Mouse (Mus musculus) kidney, adult 18-20 months (tissue): ENCODE data around the gene Mgst3.
A peak's percentile ranks its signal among the peaks of the same experiment; 100 is the strongest.

Experiments used
- DNase-seq: peaks from one replicate; pipeline ENCODE4 v3.0.0; 2021

Mgst3 gene

GRCm38 (mm10) chr1:167387310-167387709, 6.3 kb downstream of the Mgst3 start:
- DNase-seq: peak; percentile 27

GRCm38 (mm10) chr1:167386466-167386865, 7.2 kb downstream of the Mgst3 start:
- no peak for DNase-seq

DNA sequence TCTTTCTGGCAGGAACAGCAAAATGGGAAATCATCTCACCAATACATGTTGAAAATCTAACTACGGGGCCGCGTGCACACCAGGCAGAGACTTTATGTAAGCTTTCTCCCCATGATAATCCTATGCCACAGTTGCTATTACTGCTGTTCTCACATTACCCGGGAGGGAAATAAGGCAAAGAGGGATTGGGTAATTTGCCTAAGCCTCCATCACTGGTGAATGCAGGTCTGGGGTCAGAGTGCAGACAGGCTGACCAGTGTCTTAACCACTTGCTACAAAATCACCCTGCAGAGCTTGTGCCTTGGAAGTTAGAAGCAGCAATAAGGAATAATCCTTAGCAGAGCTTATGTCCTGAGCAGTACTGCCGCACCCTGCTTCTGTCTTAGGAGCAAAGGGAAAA, 8.0 kb downstream of the Mgst3 start:
- DNase-seq: peak; percentile 2

DNA sequence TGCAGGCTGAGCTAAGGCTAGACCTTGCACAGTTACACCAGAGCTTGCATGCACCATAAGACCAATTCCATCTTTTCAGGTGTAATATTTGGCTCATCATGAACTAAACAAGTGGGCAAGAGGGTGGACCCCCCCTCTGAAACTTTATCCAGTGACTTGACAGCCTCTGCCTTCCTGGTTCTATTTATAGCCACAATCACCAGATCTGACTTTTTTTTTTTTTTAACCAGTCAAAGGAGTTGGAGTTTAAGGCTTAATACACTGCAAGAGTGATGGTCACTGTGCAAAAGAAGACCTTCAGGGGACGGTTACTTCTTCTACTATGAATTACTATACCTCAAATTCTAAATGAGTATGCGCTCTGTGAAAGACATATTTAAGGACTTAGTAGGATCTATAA, 8.4 kb downstream of the Mgst3 start:
- DNase-seq: no peak

DNA sequence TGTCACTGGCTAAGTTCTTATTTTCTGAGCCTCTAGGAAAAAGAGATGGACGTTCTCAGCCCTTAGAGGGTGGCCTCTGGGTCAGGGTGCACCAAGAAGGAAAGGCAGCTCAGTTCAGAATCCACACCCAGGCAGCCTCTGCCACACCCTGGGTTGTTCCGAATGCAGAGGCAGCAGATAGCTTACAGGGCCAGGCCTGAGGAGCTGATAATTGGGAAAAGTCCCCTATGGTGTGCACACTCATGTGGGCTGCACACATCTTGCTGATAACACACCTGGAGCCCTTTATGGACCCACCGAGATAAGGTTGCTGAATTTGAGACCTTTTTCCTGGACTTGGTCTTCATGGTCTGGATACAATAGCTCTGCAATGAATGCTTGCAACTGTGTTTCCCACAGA, 9.5 kb downstream of the Mgst3 start:
- DNase-seq: no peak

DNA sequence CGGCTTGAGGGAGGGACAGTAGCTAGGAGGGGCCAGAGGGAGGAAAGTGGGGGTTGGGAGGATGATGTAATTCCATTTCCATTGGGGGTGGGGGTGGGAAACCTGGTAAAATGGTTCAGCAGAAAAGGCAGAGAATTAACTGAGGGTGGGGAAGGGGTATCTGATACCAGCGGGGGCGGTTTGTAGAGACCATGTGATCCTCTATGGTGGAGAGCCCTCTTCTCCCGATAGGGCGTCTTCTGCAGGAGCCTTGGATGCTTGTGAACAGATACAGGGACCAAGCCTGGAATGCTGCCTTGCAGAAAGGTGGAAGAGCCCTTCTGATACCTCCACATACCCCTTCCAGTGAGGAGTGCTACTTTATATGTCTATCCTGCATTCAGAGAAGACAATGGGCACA, 10.5 kb downstream of the Mgst3 start:
- no peak for DNase-seq

DNA sequence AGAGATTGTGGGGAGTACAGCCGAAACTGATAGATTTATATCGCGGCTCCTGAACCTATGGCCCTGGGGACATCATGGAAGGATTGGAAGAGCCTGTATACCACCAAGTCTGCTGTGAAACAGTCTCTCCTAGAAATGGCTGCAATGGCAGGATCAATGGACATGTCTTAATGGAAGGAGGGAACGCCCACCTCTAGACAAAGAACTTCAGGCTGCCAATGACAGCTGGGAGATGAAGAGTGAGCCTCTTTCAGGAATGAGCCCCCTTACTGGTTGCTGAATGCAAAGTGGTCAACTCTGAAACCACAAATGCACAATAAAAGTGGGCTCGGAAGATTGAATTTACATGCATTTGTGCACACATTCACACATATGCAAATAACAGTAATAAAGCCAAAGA, 10.9 kb downstream of the Mgst3 start:
- DNase-seq: no peak

DNA sequence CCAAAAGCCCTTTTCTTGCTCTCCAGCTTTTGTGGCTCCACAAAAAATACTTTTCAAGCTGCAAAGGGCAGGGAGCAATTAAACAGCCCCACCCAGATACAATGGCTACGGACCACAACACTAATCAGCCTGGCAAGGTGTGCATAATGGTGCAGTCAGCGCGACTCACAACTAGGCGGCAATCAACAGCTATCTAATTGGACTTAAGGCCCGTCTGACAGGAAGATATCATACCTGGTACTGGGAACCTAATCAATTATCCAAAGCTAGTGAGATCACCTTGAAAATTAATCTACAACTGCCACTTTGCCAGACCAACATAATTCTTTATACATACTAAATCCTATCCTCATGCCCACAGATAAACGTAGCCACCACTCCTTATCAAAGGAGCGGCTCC, 11.3 kb downstream of the Mgst3 start:
- no peak for DNase-seq

GRCm38 (mm10) chr1:167381050-167382015, 12.3 kb downstream of the Mgst3 start:
- DNase-seq: peak; percentile 13

DNA sequence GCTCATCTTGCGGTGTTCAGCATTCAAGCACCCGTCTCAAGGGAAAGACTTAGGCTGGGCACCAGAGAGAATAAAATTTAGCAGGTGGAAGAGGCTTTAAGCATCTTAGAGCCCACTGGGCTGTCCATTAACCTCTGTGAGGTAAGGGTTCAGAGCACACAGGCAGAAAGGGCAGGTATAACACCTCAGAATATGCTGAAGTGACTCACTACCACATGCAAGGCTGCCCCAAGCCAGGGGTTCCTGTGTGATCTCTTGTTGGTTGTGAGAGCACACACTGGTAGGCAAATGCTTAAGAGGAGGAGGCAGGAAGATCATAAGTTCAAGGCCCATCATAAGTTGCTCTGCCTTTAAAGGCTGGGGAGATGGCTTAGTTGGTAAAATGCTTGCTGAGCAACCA, 13.4 kb downstream of the Mgst3 start:
- no peak for DNase-seq

GRCm38 (mm10) chr1:167379751-167380150, 13.9 kb downstream of the Mgst3 start:
- no peak for DNase-seq

- DNase-seq: no peak
Measured at GRCm38 (mm10) chr1:167378019-167378418, 15.6 kb downstream of the Mgst3 start.

DNA sequence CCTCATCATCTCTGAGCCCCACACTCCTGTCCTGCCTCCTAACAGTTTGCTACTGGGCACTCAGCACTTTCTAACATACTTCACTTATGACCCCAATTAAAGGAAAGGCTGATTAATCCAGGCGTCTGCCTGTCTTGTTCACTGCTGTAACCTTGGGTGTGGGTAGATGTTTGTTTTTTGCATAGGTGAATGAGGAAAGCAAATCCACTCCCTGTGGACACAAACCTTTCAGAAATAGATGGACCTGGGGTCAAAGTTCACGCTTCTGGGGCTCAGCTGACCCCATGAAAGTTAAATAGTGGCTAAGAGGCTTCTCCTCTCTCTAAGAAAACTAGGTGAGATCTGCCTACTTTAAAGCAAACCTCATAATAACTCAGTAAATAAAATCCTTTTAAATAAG, 18.7 kb downstream of the Mgst3 start:
- peak; percentile 60 for DNase-seq

GRCm38 (mm10) chr1:167374003-167374784, 19.4 kb downstream of the Mgst3 start:
- DNase-seq: peak; percentile 86

GRCm38 (mm10) chr1:167372739-167373138, 20.9 kb downstream of the Mgst3 start:
- DNase-seq: no peak

GRCm38 (mm10) chr1:167369905-167370304, 23.7 kb downstream of the Mgst3 start:
- DNase-seq: peak; percentile 92

- DNase-seq: no peak
Measured at GRCm38 (mm10) chr1:167368513-167368912, 25.1 kb downstream of the Mgst3 start.

DNA sequence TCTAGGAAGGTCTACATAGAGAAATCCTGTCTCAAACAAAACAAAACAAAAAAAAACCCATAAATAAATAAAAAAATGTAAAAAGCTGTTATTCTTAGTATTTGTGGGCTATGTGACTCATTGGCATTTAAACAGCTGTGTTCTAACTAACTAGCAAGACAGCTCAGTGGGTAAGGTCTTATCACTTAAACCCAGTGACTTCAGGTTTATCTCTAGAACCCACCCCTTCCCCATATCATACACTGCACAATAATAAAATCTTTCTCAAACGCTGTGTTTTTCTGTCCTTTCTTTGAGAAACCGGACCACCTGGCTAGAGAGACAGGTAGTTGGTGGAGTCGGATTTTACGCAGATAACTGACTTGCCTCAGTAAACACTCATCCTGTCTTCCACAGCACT, 25.6 kb downstream of the Mgst3 start:
- no peak for DNase-seq

DNA sequence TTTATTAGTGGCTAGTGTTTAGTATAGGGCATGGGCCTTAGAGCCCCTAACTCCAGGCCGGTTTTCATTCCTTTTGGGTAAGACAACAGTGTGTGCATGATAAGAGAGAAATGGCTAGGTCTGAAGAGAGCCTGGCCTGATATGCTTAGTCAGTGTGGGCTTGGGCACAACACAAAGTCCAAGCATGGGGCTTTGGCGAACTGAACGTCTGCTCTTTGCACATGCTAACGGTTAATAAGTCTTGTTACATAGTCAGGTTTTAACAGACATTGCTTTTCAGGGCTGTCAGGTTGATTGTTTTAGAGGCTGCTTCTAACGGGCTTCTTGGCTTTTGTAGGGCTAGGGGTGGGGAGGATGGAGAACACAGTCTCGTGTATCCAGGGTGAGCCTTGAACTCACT, 27.0 kb downstream of the Mgst3 start:
- no peak for DNase-seq

DNA sequence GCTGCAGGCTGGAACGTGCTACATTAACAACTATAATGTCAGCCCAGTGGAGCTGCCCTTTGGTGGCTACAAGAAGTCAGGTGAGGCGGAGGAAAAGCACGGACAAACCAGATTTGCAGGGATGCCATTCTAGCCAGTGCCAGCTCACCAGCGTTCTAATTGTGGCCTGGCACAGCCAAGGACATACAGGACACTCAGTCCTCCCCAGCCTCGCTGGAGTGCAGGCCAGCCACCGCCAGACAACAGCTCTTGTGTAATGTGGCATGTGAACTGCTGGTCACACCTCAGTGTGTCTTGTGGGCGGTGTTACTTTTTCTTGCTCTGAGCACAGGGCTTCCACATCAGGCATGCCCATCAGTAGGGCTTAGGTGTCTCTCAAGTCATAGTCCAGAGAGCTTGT, 27.8 kb downstream of the Mgst3 start:
- DNase-seq: peak; percentile 71

GRCm38 (mm10) chr1:167363322-167363721, 30.3 kb downstream of the Mgst3 start:
- DNase-seq: no peak

GRCm38 (mm10) chr1:167362819-167363218, 30.8 kb downstream of the Mgst3 start:
- DNase-seq: peak; percentile 43

- no peak for DNase-seq
Measured at GRCm38 (mm10) chr1:167360268-167360667, 33.4 kb downstream of the Mgst3 start.

GRCm38 (mm10) chr1:167358731-167359130, 34.9 kb downstream of the Mgst3 start:
- peak; percentile 52 for DNase-seq
